Comparison of ENCODE assay signal across 12 mouse cellular contexts in genomic region chr1:153251590-153252206, GRCm38 (mm10).
A peak's percentile ranks its signal among the peaks of the same experiment; 100 is the strongest.
DNase-seq lines count a peak whose midpoint lies in the region; ATAC-seq and TF ChIP-seq lines count a peak whose summit lies in the region.
"Had no signal": no experiment of that assay in that cellular context is flagged by ENCODE, and none has a peak within 500 bp of the region (broad histone marks: within the 10 kb centered on the region; RNA-seq: fewer than 3 reads in every experiment).

No protein-coding gene starts in this region.

- WGBS in lung, embryonic 15.5 days, result 48% methylated on average over 12 of the region's 12 CpGs
- whole genome bisulfite sequencing in kidney, adult 2 months, result 53% methylated on average over 12 of the region's 12 CpGs
- 63% methylated on average over 12 of the region's 12 CpGs for whole genome bisulfite sequencing in stomach, postnatal 0 days
- 90% methylated on average over 12 of the region's 12 CpGs for WGBS in hindbrain, embryonic 14.5 days

- DNase-seq in lung, postnatal 36 days, result no peak
- peak; percentile 82 for DNase-seq in kidney, adult 2 months
- DNase-seq in kidney, postnatal 25 days, result peak; percentile 35 to 58
- no peak for DNase-seq in stomach, postnatal 0 days (ENCODE audit: low spot score)
- DNase-seq in urinary bladder, postnatal 25 days (ENCODE audit: low spot score), result no peak
- DNase-seq in hindbrain, embryonic 14.5 days (ENCODE audit: low spot score), result no peak
- DNase-seq: heart, postnatal 10 days; spleen, adult 18-20 months had no signal

- H3K9ac ChIP-seq in lung, embryonic 15.5 days, result no peak overlapping the region
- no peak overlapping the region for H3K9ac ChIP-seq in stomach, postnatal 0 days (ENCODE audit: low read length)
- no peak overlapping the region for H3K9ac ChIP-seq in hindbrain, embryonic 14.5 days
- H3K9ac ChIP-seq: forebrain, embryonic 13.5 days; hindbrain, embryonic 15.5 days; neural tube, embryonic 12.5 days had no signal

- ATAC-seq in lung, embryonic 15.5 days (ENCODE audit: borderline replicate concordance, extremely low read depth, low FRiP score, low TSS enrichment), result peak; percentile 85
- ATAC-seq in stomach, postnatal 0 days (ENCODE audit: low FRiP score, low TSS enrichment), result peak; percentile 63
- ATAC-seq in hindbrain, embryonic 14.5 days (ENCODE audit: low FRiP score), result no peak
- ATAC-seq: forebrain, embryonic 13.5 days had no signal

- H3K4me3 ChIP-seq in lung, embryonic 15.5 days, result no peak overlapping the region
- H3K4me3 ChIP-seq in kidney, adult 2 months (ENCODE audit: insufficient read depth, low read depth, low read length), result no peak overlapping the region
- no peak overlapping the region for H3K4me3 ChIP-seq in stomach, postnatal 0 days (ENCODE audit: low read depth, low read length)
- no peak overlapping the region for H3K4me3 ChIP-seq in hindbrain, embryonic 14.5 days (replicated peaks; ENCODE audit: low read length)
- H3K4me3 ChIP-seq: forebrain, embryonic 13.5 days; hindbrain, embryonic 15.5 days; neural tube, embryonic 12.5 days had no signal

- no peak overlapping the region for H3K4me2 ChIP-seq in lung, embryonic 15.5 days
- no peak overlapping the region for H3K4me2 ChIP-seq in stomach, postnatal 0 days (replicated peaks; ENCODE audit: low read depth)
- no peak overlapping the region for H3K4me2 ChIP-seq in hindbrain, embryonic 14.5 days (replicated peaks)
- H3K4me2 ChIP-seq: forebrain, embryonic 13.5 days; hindbrain, embryonic 15.5 days; neural tube, embryonic 12.5 days had no signal

- TF ChIP-seq CTCF in kidney, adult 2 months (conservative IDR thresholded peaks at IDR 0.05; ENCODE audit: insufficient read depth, insufficient read length, low read depth, low read length), result no peak
- TF ChIP-seq CTCF in stomach, postnatal 0 days (IDR thresholded peaks at IDR 0.05; ENCODE audit: low read depth), result no peak

- TF ChIP-seq POLR2A in kidney, adult 2 months (IDR thresholded peaks at IDR 0.05; ENCODE audit: low read depth, low read length), result no peak

- no peaks in the 10 kb centered on the region for H3K9me3 ChIP-seq in lung, embryonic 15.5 days
- no peaks in the 10 kb centered on the region for H3K9me3 ChIP-seq in stomach, postnatal 0 days (ENCODE audit: control insufficient read depth, low read length)
- H3K9me3 ChIP-seq in hindbrain, embryonic 14.5 days (ENCODE audit: control insufficient read depth, low read length), result peaks cover 5% of the 10 kb centered on the region
- H3K9me3 ChIP-seq: forebrain, embryonic 13.5 days had no signal

- peaks cover 66% of the 10 kb centered on the region for H3K36me3 ChIP-seq in lung, embryonic 15.5 days
- H3K36me3 ChIP-seq in kidney, adult 2 months (ENCODE audit: control insufficient read depth, insufficient read depth, low read length), result peaks cover 3% of the 10 kb centered on the region; the same call in 1 of the 2 replicates
- H3K36me3 ChIP-seq in stomach, postnatal 0 days (ENCODE audit: control insufficient read depth, insufficient read depth, low read length), result peaks cover 35% of the 10 kb centered on the region
- peaks cover 45% of the 10 kb centered on the region for H3K36me3 ChIP-seq in hindbrain, embryonic 14.5 days (replicated peaks; ENCODE audit: control insufficient read depth, insufficient read depth)

- H3K4me1 ChIP-seq in lung, embryonic 15.5 days, result peaks cover 12% of the 10 kb centered on the region
- H3K4me1 ChIP-seq in kidney, adult 2 months (ENCODE audit: control insufficient read depth, insufficient read depth, low read length), result peaks cover 4% of the 10 kb centered on the region; the same call in 1 of the 2 replicates
- no peaks in the 10 kb centered on the region; the same call in 1 of the 2 replicates for H3K4me1 ChIP-seq in stomach, postnatal 0 days (replicated peaks; ENCODE audit: control insufficient read depth, insufficient read depth)
- H3K4me1 ChIP-seq in hindbrain, embryonic 14.5 days (replicated peaks; ENCODE audit: control insufficient read depth, insufficient read depth, low read length), result no peaks in the 10 kb centered on the region
- H3K4me1 ChIP-seq: forebrain, embryonic 13.5 days; hindbrain, embryonic 15.5 days; neural tube, embryonic 12.5 days had no signal

- TF ChIP-seq EP300 in stomach, postnatal 0 days (optimal IDR thresholded peaks at IDR 0.05), result no peak

- no peaks in the 10 kb centered on the region for H3K27me3 ChIP-seq in lung, embryonic 15.5 days
- H3K27me3 ChIP-seq in kidney, adult 2 months (replicated peaks; ENCODE audit: control insufficient read depth, insufficient read depth, low read length), result no peaks in the 10 kb centered on the region
- no peaks in the 10 kb centered on the region for H3K27me3 ChIP-seq in stomach, postnatal 0 days (ENCODE audit: control insufficient read depth, insufficient read depth, low read length)
- no peaks in the 10 kb centered on the region for H3K27me3 ChIP-seq in hindbrain, embryonic 14.5 days (ENCODE audit: control insufficient read depth, insufficient read depth, low read length)
- H3K27me3 ChIP-seq: forebrain, embryonic 13.5 days; hindbrain, embryonic 15.5 days; neural tube, embryonic 12.5 days had no signal

- H3K27ac ChIP-seq in lung, embryonic 15.5 days, result peak overlapping the region; percentile 76
- H3K27ac ChIP-seq in kidney, adult 2 months (ENCODE audit: insufficient read depth, low read depth, low read length), result peak overlapping the region; percentile 61; the same call in 1 of the 2 replicates
- H3K27ac ChIP-seq in stomach, postnatal 0 days (replicated peaks), result peak overlapping the region; percentile 63
- no peak overlapping the region for H3K27ac ChIP-seq in hindbrain, embryonic 14.5 days
- H3K27ac ChIP-seq: forebrain, embryonic 13.5 days; hindbrain, embryonic 15.5 days; neural tube, embryonic 12.5 days had no signal

Comparison
In these comparisons a context has a peak if more than half of its experiments do, and no peak if none do; other contexts are left out.
1. DNase-seq: peak in kidney, adult 2 months (single experiment) and kidney, postnatal 25 days (2 of 2); none in lung, postnatal 36 days (single experiment), stomach, postnatal 0 days (single experiment), urinary bladder, postnatal 25 days (single experiment) and hindbrain, embryonic 14.5 days (single experiment).